Mouse (Mus musculus): Measurements from ENCODE around the gene Rps18. TPM values are rescaled to one million over a fixed set of nuclear protein-coding genes. Genes with fewer than 3 reads are reported as not detected.

The Rps18 gene
- polyA plus RNA-seq, 1 experiment from 2014 or later = 689 TPM

DNA sequence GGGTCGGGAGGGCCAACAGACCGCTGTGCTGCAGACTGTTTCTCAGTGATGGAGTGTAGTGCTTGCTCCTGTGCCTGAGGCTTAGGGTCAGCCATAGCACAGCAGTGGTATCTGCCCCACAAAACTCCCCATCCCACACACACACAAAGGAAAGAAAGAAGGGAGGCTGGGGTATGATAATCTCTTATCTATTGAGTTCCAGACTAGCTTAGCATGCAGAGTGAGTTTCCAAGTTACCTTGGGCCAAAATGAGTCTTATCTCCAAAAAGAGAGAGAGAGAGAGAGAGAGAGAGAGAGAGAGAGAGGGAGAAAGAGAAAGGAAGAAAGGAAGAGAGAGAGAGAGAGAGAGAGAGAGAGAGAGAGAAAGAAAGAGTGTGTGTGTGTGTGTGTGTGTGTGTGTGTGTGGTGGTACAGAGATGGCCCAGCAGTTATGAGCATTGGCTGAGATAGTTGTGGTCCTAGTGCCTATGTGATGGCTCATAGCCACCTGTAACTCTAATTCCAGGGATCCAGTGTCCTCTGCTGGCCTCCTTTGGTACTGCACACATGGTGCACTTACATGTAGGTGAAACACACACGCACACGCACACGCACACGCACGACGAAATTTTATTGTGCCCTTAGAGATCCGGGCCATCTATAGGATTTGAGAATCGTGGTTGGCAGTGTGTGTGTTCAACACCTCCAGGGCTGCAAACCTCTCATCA, 31.1 kb downstream of the Rps18 start:
- 85% methylated on average over 10 of the region's 10 CpGs for WGBS
- ATAC-seq (replicated peaks) = no peak

DNA sequence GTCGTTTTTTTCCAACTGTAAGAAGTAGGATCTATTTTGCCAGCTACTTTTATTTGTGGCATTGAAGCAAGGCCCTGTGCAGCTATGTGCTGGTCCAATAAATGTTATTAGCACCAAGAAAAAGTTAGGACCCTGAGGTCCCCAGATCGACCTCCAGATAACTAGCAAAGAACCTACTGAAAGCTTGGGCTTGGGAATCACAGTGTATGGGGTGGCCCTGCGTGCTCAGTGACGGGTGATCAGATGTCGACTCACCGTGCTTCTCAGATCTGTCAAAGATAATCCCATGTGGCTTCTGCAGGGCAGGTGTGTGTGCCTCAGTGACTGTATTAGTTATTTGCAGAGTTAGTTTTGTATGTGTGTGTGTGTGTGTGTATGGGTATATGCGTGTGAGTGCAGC, 34.4 kb downstream of the Rps18 start:
- ATAC-seq (replicated peaks) = no peak
- H3K27ac ChIP-seq = no peak overlapping the region
- H3K9me3 ChIP-seq = no peaks in the 10 kb centered on the region
- no peak overlapping the region for H3K4me2 ChIP-seq
- H3K27me3 ChIP-seq (replicated peaks) = no peaks in the 10 kb centered on the region
- H3K4me1 ChIP-seq = peaks cover 34% of the 10 kb centered on the region
- no peaks in the 10 kb centered on the region for H3K36me3 ChIP-seq (replicated peaks)
- no peak overlapping the region for H3K4me3 ChIP-seq
- 91% methylated on average over 7 of the region's 7 CpGs for WGBS
- H3K9ac ChIP-seq = no peak overlapping the region

More for the DNA sequence above, 31.1 kb downstream of the Rps18 start:
- no peaks in the 10 kb centered on the region for H3K9me3 ChIP-seq
- H3K27me3 ChIP-seq (replicated peaks) = no peaks in the 10 kb centered on the region
- H3K9ac ChIP-seq = no peak overlapping the region
- no peak overlapping the region for H3K4me3 ChIP-seq
- H3K36me3 ChIP-seq (replicated peaks) = no peaks in the 10 kb centered on the region
- H3K4me2 ChIP-seq = no peak overlapping the region
- H3K4me1 ChIP-seq = peaks cover 24% of the 10 kb centered on the region
- H3K27ac ChIP-seq = no peak overlapping the region

DNA sequence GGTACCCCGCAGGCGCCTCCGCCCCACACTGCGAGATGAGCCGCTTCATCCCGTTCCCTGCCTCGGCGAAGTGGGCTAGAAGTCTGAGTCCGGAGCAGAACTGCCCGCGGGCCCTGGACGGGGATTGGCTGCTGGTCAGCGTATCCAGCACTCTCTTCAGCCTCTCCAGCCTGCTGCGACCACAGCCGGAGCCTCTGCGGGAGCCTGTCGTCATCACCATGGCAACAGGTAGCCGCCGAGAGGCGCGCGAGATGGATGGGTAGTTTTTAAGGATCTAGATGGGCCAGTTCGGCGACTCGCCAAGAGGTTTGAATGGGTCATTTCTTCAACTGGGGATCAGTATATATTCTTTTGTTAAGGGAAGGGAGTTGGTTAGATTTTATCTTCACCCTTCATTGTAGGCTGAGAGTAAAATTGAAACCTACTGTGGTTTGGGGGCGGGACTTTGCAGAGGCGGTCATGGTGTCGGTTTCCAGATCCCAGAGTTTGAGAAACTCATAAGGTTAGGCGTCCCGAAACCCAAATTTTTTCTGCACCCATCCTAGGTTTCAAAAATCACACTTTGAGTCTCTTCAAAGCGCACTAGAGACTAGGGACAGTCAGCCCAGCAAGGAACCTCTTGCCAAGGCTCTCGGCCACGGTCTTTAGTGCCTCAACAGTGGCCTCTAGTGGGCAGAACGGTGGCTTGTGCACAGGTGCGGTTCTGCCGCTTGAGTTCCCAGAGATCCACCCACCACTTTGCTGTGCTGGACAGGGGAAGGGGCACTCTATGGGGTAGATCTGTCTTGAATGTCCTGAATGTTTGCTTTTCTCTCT, 35.3 kb downstream of the Rps18 start:
- H3K4me3 ChIP-seq = peak overlapping the region; percentile 32
- peak overlapping the region; percentile 49; the same call in 1 of the 2 replicates for H3K27ac ChIP-seq
- H3K4me1 ChIP-seq = peaks cover 35% of the 10 kb centered on the region
- peak overlapping the region; percentile 56 for H3K4me2 ChIP-seq
- no peaks in the 10 kb centered on the region for H3K9me3 ChIP-seq
- WGBS = 1% methylated on average over 36 of the region's 36 CpGs
- H3K27me3 ChIP-seq (replicated peaks) = no peaks in the 10 kb centered on the region
- peak overlapping the region; percentile 37 for H3K9ac ChIP-seq
- H3K36me3 ChIP-seq (replicated peaks) = no peaks in the 10 kb centered on the region
- ATAC-seq (replicated peaks) = no peak

DNA sequence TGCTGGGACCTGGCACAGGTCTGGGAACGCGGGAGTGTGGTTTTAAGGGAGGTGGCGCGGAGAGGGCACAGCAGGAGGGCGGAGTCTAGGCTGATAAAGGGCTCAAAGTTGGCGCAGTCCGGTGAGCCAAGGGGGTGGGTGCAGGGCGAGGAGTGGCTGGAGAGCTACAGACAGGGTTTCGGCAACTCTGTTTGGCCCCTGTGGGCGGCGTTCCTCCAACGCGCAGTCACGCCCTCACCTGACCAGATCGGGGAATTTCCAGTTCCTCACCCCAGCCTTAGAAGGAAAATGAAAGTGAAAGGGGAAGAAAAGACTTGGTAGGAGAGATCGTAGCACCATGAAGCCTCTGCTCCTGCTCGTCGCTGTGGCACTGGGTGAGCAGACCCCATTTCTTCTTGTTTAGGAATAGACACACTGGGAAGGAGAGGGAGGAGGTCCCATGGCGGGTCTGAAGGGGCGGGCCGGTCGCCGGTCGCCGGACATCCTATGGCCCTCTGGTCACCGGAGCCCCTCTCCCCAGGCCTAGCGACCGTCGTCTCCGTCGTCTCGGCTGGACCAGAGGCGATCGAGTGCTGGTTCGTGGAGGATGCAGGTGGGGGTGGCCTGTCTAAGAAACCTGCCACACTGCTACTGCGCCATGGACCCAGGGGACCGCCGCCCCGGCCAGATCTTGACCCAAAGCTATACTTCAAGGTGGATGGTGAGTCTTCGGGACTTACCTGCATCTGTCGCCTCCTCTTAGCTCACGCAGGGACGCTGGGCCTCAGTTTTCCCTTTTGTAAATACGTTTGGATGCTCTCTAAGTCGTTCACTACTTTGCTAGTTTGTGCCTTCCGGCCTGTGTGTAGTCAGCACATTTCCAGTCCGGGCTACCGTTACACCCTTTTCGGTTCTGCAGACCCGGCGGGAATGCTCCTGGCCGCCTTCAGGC, 36.2 kb downstream of the Rps18 start:
- Histone ChIP-seq H3K27ac (peak overlapping the region; percentile 49; the same call in 1 of the 2 replicates), H3K9me3 (no peaks in the 10 kb centered on the region), H3K4me2 (peak overlapping the region; percentile 56), H3K27me3 (replicated peaks) (no peaks in the 10 kb centered on the region), H3K9ac (peak overlapping the region; percentile 37), H3K4me1 (peaks cover 44% of the 10 kb centered on the region), H3K36me3 (replicated peaks) (no peaks in the 10 kb centered on the region; the same call in 1 of the 2 replicates), H3K4me3 (peak overlapping the region; percentile 32)
- ATAC-seq (replicated peaks) = no peak
- 1% methylated on average over 52 of the region's 52 CpGs for WGBS

DNA sequence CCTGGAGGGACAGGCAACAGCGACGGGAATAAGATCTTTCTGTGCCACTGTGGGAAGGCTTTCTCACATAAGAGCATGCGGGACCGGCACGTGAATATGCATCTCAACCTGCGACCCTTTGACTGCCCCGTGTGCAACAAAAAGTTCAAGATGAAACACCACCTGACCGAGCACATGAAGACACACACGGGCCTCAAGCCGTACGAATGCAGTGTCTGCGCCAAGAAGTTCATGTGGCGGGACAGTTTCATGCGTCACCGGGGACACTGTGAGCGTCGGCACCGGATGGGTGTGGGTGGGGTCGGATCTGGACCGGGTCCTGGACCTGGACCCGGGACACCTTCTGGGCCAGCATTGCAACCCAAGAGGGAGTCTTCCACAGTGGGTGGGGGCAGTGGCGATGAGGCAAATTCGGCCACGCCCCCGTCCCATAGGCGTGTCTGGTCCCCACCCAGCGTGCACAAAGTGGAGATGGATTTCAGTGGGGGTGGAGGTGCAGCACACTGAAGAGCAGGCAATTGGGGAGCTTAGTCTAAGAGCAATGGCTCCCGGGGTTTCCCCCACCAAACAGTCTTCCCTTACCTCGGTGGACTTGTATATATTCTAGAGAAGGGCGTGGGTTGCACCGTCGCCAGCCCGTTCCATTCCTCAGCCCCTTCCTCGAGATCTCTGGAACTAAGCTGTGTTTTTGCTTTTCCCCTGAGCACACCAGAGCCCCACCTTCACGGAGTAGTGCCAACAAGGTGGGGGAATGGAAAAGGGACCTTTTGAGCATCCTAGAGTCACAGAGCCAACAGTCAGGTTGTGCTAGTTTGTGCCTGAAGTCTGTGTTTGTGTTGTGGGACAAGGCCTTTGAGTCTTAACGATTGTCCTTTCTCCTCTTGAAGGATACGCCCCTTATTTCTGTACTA, 37.3 kb downstream of the Rps18 start:
- peak overlapping the region; percentile 56 for H3K4me2 ChIP-seq
- no peaks in the 10 kb centered on the region for H3K9me3 ChIP-seq
- H3K27ac ChIP-seq = no peak overlapping the region
- H3K4me3 ChIP-seq = peak overlapping the region; percentile 32; the same call in 1 of the 2 replicates
- H3K36me3 ChIP-seq (replicated peaks) = peaks cover 9% of the 10 kb centered on the region; the same call in 1 of the 2 replicates
- ATAC-seq (replicated peaks) = no peak
- 62% methylated on average over 37 of the region's 37 CpGs for WGBS
- H3K4me1 ChIP-seq = peaks cover 44% of the 10 kb centered on the region
- H3K9ac ChIP-seq = peak overlapping the region; percentile 37; the same call in 1 of the 2 replicates
- no peaks in the 10 kb centered on the region for H3K27me3 ChIP-seq (replicated peaks)

DNA sequence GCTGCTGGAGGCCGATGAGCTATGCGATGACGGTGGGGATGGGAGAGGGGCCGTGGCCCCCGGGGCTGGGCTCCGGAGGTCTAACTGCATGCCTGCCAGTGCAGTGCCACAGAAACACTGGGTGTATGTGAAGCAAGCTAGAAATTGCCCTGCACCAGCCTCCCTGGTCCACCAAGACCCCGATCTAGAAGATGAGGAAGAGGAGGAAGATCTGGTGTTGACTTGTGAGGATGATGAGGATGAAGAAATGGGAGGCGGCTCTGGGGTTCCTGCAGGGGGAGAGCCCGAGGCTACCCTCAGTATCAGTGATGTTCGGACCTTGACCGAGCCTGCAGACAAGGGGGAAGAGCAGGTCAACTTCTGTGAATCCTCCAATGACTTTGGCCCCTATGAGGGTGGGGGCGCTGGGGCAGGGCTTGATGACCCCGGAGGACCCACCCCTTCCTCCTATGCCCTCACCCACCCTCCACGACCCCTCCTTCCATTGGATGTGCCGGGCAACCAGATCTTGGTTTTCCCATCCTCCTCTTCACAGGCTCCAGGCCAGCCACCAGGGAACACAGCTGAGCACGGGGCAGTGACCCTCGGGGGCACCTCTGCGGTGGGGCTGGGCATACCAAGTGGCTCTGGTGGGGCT, 38.0 kb downstream of the Rps18 start:
- H3K4me1 ChIP-seq = peaks cover 44% of the 10 kb centered on the region
- H3K27me3 ChIP-seq (replicated peaks) = no peaks in the 10 kb centered on the region
- H3K9me3 ChIP-seq = no peaks in the 10 kb centered on the region
- no peak overlapping the region for H3K4me2 ChIP-seq
- WGBS = 85% methylated on average over 18 of the region's 18 CpGs
- H3K4me3 ChIP-seq = no peak overlapping the region
- no peak overlapping the region for H3K27ac ChIP-seq
- H3K9ac ChIP-seq = no peak overlapping the region
- peaks cover 10% of the 10 kb centered on the region; the same call in 1 of the 2 replicates for H3K36me3 ChIP-seq (replicated peaks)
- ATAC-seq (replicated peaks) = no peak

DNA sequence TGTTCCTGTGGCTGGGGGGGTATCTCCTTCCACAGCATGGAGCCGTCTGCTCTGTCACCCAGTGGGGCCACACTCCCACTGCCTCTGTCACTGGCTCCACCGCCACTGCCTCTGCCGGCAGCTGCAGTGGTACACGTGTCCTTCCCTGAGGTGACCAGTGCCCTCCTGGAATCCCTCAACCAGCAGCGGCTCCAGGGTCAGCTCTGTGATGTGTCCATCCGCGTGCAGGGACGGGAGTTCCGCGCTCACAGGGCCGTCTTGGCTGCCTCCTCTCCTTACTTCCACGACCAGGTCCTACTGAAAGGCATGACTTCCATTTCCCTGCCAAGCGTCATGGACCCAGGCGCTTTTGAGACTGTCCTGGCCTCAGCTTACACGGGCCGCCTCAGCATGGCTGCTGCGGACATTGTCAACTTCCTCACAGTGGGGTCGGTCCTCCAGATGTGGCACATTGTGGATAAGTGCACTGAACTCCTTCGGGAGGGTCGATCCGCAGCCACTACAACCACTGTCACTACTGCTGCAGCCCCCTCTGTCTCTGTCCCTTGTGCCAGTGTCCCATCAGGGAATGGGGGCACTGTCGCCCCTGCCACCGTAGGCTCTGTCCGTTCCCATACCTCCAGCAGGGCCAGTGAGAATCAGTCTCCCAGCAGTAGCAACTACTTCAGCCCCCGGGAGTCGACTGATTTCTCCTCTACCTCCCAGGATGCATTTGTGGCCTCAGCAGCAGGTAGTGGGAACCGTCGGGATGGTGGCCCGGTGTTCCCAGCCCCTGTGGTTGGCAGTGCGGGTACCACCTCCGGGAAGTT, 38.8 kb downstream of the Rps18 start:
- Histone ChIP-seq H3K4me2 (peak overlapping the region; percentile 74), H3K36me3 (replicated peaks) (peaks cover 14% of the 10 kb centered on the region), H3K4me1 (peaks cover 47% of the 10 kb centered on the region), H3K27ac (no peak overlapping the region), H3K27me3 (replicated peaks) (no peaks in the 10 kb centered on the region), H3K9ac (peak overlapping the region; percentile 45; the same call in 1 of the 2 replicates), H3K9me3 (no peaks in the 10 kb centered on the region), H3K4me3 (peak overlapping the region; percentile 56)
- WGBS = 75% methylated on average over 31 of the region's 31 CpGs
- ATAC-seq (replicated peaks) = no peak

DNA sequence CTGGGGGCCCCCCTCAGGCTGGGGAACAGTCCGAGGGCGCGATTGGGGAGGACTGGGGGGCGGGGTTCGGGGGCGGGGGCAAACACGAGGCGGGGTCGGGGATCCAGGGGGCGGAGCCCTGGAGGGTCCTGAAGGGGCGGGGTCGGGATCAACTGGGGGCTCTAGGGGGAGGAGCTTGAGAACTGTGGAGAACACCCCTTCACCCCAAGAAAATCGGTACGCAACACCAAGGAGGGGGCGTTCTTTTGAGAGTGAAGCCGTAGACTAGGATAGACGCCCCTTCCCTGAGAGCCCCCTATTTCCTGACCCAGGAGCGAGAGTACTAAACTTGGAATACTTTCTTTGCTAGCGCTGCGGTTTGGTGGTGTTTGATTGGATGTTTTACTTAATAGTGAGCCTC, 39.5 kb downstream of the Rps18 start:
- peak overlapping the region; percentile 74 for H3K4me2 ChIP-seq
- peak overlapping the region; percentile 56 for H3K4me3 ChIP-seq
- no peaks in the 10 kb centered on the region for H3K9me3 ChIP-seq
- H3K36me3 ChIP-seq (replicated peaks) = peaks cover 18% of the 10 kb centered on the region
- peak overlapping the region; percentile 87 for H3K27ac ChIP-seq
- no peaks in the 10 kb centered on the region for H3K27me3 ChIP-seq (replicated peaks)
- H3K9ac ChIP-seq = peak overlapping the region; percentile 45
- H3K4me1 ChIP-seq = peaks cover 49% of the 10 kb centered on the region
- peak; percentile 53 for ATAC-seq (replicated peaks)
- WGBS = under 1% methylated on average over 14 of the region's 20 CpGs

DNA sequence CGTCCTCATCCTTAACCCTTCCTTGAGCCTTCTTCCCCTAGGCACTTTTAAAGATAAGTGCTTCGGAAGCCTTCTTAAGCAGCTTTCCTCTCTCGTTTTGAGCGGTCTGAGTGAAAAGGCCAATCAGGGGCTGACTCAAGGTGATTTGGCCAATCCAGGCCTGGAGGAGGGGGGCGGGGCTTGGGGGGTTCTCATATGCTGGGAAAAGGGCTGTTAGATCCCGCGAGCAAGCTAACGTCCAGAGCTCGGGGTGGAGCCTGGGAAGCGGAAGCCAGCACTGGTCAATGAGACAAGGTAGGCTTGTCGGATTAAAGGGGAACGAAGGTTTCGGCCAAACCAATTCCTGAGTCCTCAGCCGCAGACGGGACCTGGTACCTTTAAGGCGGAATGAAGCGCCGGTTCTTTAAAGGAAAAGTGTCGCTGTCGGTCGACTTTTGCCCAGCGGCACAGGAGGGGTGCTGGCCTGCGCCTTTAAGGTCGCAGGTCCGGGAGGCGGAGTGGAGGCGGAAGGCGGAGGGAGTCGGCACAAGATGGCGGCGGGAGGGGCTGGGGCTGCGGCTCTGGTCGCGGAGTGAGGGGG, 40.0 kb downstream of the Rps18 start, which contains the start of the genes Tapbp and Zbtb22:
Gene Tapbp (plus strand): TSS at position 229 of the 580 bp plus-strand sequence.
Gene Zbtb22 (plus strand): TSS at position 234 of the 580 bp plus-strand sequence.
- H3K36me3 ChIP-seq (replicated peaks) = peaks cover 18% of the 10 kb centered on the region
- WGBS = under 1% methylated on average over 34 of the region's 34 CpGs
- peaks cover 49% of the 10 kb centered on the region for H3K4me1 ChIP-seq
- peak; percentile 92 for ATAC-seq (replicated peaks)
- no peaks in the 10 kb centered on the region for H3K27me3 ChIP-seq (replicated peaks)
- no peaks in the 10 kb centered on the region for H3K9me3 ChIP-seq
- peak within 1 kb of the TSS; percentile 74 for H3K4me2 ChIP-seq
- peak within 1 kb of the TSS; percentile 56 for H3K4me3 ChIP-seq
- H3K27ac ChIP-seq = peak within 1 kb of the TSS; percentile 87
- peak within 1 kb of the TSS; percentile 45 for H3K9ac ChIP-seq
